Mouse (Mus musculus) cerebellum, postnatal 14 days (tissue): ENCODE results near the gene Kdm4a.
A peak's percentile ranks its signal among the peaks of the same experiment; 100 is the strongest.

Experiments
- DNase-seq, 2 experiments: peaks; one replicate each; pipeline ENCODE4 v3.0.0; 2021; ENCODE audit warnings: mixed read lengths in 2 of 2

Gene Kdm4a

GRCm38 (mm10) chr4:118115132-118115531 is 64.7 kb downstream of the Kdm4a start:
- DNase-seq = no peak

GRCm38 (mm10) chr4:118112601-118113000 is 67.2 kb downstream of the Kdm4a start:
- DNase-seq = no peak

DNA sequence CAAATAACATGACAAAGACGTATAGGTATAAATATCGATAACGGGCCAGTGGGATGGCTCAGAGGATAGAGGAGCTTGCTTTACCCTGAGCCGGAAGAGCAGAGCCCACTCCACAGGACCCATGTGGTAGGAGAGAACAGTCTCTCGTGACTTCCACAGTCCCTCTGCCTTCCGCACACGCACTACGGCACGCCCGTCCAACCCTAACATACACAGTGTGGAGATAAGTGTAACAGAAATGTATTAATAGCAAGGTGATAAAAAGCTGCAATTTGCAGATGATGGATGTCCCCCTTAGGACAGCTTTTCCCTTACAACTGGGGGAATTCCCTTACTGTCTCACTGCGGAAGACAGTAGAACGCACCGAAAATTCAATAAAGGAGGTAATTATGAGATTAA is 70.2 kb downstream of the Kdm4a start:
- no peak for DNase-seq

DNA sequence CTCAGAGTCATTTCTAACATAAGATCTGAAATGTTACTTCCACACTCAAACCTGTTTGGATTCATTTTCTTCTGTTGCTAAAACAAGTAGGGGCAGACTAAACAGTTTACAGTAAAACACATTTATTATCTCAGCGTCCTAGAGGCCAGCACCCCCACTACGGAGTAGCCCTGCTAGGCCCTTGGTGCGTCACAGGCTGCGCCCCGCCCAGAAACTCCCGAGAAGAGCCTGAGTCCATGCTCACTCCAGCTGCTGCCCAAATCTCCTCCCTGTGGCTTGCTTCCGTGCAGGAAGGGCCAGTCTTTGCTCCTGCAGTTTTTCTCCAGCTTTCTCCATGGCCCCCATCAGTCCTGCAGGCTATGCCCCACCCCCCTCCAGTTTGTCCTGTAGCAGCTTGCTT is 71.1 kb downstream of the Kdm4a start:
- DNase-seq = no peak

DNA sequence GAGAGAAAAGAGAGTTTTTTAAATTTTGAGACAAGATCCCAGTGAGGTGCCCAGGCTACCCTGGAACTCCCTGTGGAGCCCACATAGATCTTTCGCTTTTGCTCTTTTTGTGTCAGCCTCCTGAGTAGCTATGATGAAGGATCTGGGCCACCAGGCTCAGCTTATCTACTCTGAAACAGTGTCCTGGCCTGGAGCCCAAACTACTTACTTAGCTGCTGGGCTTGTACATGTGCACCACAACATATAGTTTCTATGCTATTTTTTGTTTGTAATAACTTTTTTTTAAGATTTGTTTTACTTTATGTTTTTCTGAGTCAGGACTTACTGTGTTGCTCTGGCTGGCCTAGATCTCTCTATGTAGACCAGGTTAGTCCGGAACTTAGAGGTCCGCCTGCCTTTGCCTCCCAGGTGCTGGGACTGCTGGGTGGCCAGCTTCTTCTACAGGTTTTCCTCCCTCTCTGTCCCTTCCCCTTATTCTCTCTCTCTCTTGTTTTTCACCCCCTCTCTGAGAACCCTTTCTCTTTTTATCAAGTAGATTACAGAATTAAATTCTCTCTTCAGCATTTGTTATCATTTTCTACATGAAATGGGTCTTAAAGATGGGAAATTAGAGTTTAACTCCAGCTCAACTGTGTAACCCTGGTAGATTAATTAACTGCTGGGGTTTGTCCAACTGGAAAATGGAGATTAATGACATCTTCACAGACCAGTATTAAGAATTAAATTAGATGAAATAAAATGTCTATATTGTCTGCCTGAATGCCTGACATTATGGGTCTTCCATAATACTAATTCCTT is 74.4 kb downstream of the Kdm4a start:
- DNase-seq = no peak

GRCm38 (mm10) chr4:118103280-118103830 is 76.5 kb downstream of the Kdm4a start:
- no peak for DNase-seq

GRCm38 (mm10) chr4:118101497-118101896 is 78.3 kb downstream of the Kdm4a start:
- no peak for DNase-seq

GRCm38 (mm10) chr4:118099637-118100364 is 80.0 kb downstream of the Kdm4a start:
- peak; percentile 65 to 72 for DNase-seq

DNA sequence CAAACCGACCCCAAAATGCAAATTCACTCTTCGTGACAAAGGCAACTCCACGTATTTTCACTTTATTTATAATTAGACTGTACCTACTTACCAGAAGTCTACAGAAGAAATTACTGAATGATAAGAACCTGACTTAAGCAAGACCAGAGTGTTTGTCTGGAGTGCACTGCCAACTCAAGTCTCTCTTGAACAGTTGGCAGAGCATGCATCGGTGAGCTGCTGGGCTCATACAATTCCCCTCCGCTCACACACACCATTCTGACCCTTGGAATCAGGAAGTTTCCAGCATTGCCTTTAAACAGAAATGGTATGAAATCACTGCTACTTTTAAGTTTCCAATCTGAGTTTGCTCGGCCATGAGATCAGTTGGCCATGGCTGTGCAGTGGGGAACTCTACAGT is 81.3 kb downstream of the Kdm4a start:
- DNase-seq = no peak

DNA sequence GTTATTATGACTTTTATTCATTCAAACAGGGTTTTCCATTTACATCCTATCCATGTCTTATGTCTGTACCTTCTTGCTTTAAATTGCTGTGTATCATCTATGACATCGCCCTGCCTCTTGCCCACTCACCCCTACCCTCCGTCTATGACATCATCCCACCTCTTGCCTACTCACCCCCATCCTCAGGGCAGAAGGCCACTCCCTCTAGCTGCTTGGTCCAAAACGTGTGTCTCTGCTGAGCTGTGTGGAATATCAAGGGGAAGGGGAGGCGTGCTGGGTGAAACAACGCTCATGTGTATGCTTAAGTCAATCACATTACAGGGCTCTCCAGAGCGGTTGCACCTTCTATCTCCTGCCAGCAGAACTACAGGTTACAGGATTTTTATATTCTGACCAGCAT is 83.8 kb downstream of the Kdm4a start:
- no peak for DNase-seq

DNA sequence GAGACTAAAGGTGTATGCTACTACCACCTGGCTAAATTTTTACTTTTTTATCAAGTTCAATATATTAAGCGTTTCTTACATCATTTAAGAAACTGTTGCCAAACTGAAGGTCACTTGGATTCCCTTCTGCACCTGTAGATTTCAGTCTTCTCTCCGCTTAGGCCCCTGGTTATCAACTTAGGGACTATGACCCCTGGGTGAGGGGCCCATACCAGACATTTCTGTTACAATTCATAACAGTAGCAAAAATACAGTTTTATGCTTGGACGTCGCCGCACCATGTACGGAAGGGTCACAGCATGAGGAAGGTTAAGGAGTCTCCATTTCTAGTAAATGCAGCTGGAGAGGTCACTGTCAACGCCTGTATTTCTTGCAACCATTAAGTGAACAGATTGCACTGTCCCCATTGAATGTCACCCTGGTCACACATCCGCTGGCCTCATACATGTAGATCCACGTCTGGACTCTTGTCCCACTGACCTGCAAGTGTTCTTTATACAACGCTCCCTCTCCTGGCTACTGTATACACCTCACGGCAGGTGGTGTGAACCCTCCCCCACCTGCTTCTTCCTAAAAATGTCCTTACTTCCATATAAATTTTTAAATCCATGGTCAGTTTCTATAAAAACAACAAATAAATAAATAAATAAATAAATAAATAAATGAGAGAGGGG is 86.9 kb downstream of the Kdm4a start:
- no peak for DNase-seq

GRCm38 (mm10) chr4:118090449-118090848 is 89.4 kb downstream of the Kdm4a start:
- no peak for DNase-seq

DNA sequence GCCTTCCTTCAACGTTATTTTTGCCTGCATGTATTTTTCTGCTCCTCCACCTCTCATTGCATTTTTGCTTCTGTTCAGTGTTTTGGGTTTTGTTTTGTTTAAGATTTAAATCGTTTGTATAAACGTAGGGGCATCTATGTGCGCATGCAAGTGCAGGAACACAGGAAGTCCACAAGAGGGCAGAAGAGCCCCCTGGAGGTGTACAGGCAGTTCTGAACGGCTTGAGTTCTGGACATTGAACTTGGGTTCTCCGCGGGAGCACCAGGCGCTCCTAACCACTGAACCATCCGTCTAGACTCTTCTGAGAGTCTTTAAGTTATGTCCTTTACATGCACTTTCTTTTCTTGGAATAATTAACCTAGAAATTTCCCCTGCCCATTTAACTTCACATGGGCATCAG is 89.9 kb downstream of the Kdm4a start:
- DNase-seq = peak; percentile 65 to 75

- no peak for DNase-seq
These were observed 91.1 kb downstream of the Kdm4a start for GRCm38 (mm10) chr4:118088771-118089170.
